Mouse (Mus musculus): ENCODE results near the gene Nsun7. TPM values are rescaled to one million over a fixed set of nuclear protein-coding genes. Genes with fewer than 3 reads are reported as not detected.

The Nsun7 gene
- polyA plus RNA-seq, 1 experiment from 2014 or later, result 2.9 TPM

GRCm38 (mm10) chr5:66262475-66262874, 2.8 kb downstream of the Nsun7 start:
- Histone ChIP-seq H3K27ac (ENCODE audit: low read length) (no peak overlapping the region), H3K4me3 (ENCODE audit: low read depth, low read length) (no peak overlapping the region), H3K9me3 (replicated peaks; ENCODE audit: control insufficient read depth, low read length, poor library complexity, severe bottlenecking) (no peaks in the 10 kb centered on the region), H3K4me2 (ENCODE audit: low read length) (no peak overlapping the region), H3K27me3 (ENCODE audit: control insufficient read depth, insufficient read depth, low read depth, low read length) (no peaks in the 10 kb centered on the region), H3K4me1 (ENCODE audit: control insufficient read depth, insufficient read depth, low read length) (peaks cover 7% of the 10 kb centered on the region), H3K9ac (ENCODE audit: low read depth, low read length) (no peak overlapping the region), H3K36me3 (ENCODE audit: control insufficient read depth, insufficient read depth, low read length) (no peaks in the 10 kb centered on the region)
- WGBS, result 83% methylated on average over 2 of the region's 2 CpGs
- no peak for ATAC-seq

DNA sequence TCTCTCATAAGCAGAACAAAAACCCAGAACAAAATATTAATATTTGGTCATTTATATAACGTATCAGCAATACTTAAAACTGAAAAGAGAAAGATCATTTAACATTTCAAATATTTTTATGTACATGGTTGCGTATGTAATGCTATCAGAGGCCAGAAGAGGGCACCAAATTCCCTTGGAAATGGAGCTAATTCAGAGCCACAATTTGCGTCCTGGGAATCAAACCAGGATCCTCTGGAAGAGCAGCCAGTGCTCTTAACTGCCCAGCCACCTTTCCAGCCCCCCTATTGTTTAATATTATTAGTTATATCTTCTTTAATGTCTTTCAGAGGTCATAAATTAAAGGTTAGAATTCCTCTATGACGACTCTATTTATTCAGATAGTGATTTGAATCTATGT, 3.7 kb downstream of the Nsun7 start:
- H3K27ac ChIP-seq (ENCODE audit: low read length), result no peak overlapping the region
- ATAC-seq, result no peak
- H3K27me3 ChIP-seq (ENCODE audit: control insufficient read depth, insufficient read depth, low read depth, low read length), result no peaks in the 10 kb centered on the region
- no peak overlapping the region for H3K9ac ChIP-seq (ENCODE audit: low read depth, low read length)
- H3K4me3 ChIP-seq (ENCODE audit: low read depth, low read length), result no peak overlapping the region
- H3K4me1 ChIP-seq (ENCODE audit: control insufficient read depth, insufficient read depth, low read length), result peaks cover 7% of the 10 kb centered on the region
- no peak overlapping the region for H3K4me2 ChIP-seq (ENCODE audit: low read length)
- 28% methylated on average over 4 of the region's 4 CpGs for WGBS
- H3K36me3 ChIP-seq (ENCODE audit: control insufficient read depth, insufficient read depth, low read length), result no peaks in the 10 kb centered on the region
- no peaks in the 10 kb centered on the region for H3K9me3 ChIP-seq (replicated peaks; ENCODE audit: control insufficient read depth, low read length, poor library complexity, severe bottlenecking)

GRCm38 (mm10) chr5:66269616-66270015, 9.9 kb downstream of the Nsun7 start:
- Histone ChIP-seq H3K4me1 (ENCODE audit: control insufficient read depth, insufficient read depth, low read length) (no peaks in the 10 kb centered on the region), H3K4me3 (ENCODE audit: low read depth, low read length) (no peak overlapping the region), H3K9ac (ENCODE audit: low read depth, low read length) (no peak overlapping the region), H3K36me3 (ENCODE audit: control insufficient read depth, insufficient read depth, low read length) (no peaks in the 10 kb centered on the region), H3K4me2 (ENCODE audit: low read length) (no peak overlapping the region), H3K9me3 (replicated peaks; ENCODE audit: control insufficient read depth, low read length, poor library complexity, severe bottlenecking) (no peaks in the 10 kb centered on the region), H3K27me3 (ENCODE audit: control insufficient read depth, insufficient read depth, low read depth, low read length) (no peaks in the 10 kb centered on the region), H3K27ac (ENCODE audit: low read length) (no peak overlapping the region)
- ATAC-seq, result no peak
- WGBS, result 91% methylated on average over 7 of the region's 7 CpGs

DNA sequence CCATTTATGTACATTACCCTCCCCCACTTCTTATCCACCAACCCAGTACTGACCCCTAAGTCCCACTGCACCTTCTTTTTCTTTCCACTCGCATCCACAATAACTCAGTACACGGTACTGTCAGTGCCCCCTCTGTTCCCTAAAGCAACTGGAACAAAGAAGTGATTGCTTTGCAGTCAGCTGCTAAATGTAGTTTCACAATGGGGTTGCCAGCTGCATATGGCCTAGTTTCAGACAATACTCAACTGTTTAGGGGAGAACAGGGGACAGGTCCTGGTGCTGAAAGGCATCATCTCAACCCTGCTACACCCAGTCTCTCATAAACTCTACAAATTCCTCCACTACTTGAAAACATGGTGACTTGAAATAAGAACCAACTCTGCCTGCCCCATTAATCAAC, 11.4 kb downstream of the Nsun7 start:
- Histone ChIP-seq H3K4me1 (ENCODE audit: control insufficient read depth, insufficient read depth, low read length) (no peaks in the 10 kb centered on the region), H3K4me3 (ENCODE audit: low read depth, low read length) (no peak overlapping the region), H3K9me3 (replicated peaks; ENCODE audit: control insufficient read depth, low read length, poor library complexity, severe bottlenecking) (no peaks in the 10 kb centered on the region), H3K9ac (ENCODE audit: low read depth, low read length) (no peak overlapping the region), H3K27me3 (ENCODE audit: control insufficient read depth, insufficient read depth, low read depth, low read length) (no peaks in the 10 kb centered on the region), H3K4me2 (ENCODE audit: low read length) (no peak overlapping the region), H3K36me3 (ENCODE audit: control insufficient read depth, insufficient read depth, low read length) (no peaks in the 10 kb centered on the region), H3K27ac (ENCODE audit: low read length) (no peak overlapping the region)
- 47% methylated on average over 2 of the region's 2 CpGs for WGBS
- ATAC-seq, result no peak

GRCm38 (mm10) chr5:66274417-66274816, 14.7 kb downstream of the Nsun7 start:
- no peaks in the 10 kb centered on the region for H3K27me3 ChIP-seq (ENCODE audit: control insufficient read depth, insufficient read depth, low read depth, low read length)
- no peaks in the 10 kb centered on the region for H3K9me3 ChIP-seq (replicated peaks; ENCODE audit: control insufficient read depth, low read length, poor library complexity, severe bottlenecking)
- ATAC-seq, result no peak
- H3K9ac ChIP-seq (ENCODE audit: low read depth, low read length), result no peak overlapping the region
- H3K4me3 ChIP-seq (ENCODE audit: low read depth, low read length), result no peak overlapping the region
- H3K27ac ChIP-seq (ENCODE audit: low read length), result no peak overlapping the region
- no peaks in the 10 kb centered on the region for H3K36me3 ChIP-seq (ENCODE audit: control insufficient read depth, insufficient read depth, low read length)
- H3K4me1 ChIP-seq (ENCODE audit: control insufficient read depth, insufficient read depth, low read length), result no peaks in the 10 kb centered on the region
- no peak overlapping the region for H3K4me2 ChIP-seq (ENCODE audit: low read length)
- 52% methylated on average over 3 of the region's 3 CpGs for WGBS

DNA sequence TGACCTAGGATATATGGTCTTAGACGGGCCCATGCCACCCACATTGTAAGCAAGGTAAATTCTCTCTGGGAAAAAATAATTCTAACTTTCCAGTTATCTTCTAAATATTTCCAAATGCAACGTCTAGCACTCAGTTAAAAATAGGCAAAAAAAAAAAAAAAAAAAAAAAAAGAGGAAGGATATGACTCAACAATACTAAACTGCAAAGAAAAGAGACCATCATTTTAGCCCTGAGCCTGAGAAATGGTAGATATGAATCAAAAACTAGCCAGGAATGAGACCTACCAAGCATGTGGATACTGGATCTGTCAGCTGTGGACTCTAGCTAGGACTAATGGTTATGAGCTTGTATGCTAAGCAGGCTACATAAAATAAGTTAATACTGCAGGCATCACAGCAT, 20.0 kb downstream of the Nsun7 start:
- Histone ChIP-seq H3K27me3 (ENCODE audit: control insufficient read depth, insufficient read depth, low read depth, low read length) (no peaks in the 10 kb centered on the region), H3K9ac (ENCODE audit: low read depth, low read length) (no peak overlapping the region), H3K4me1 (ENCODE audit: control insufficient read depth, insufficient read depth, low read length) (no peaks in the 10 kb centered on the region), H3K36me3 (ENCODE audit: control insufficient read depth, insufficient read depth, low read length) (no peaks in the 10 kb centered on the region), H3K27ac (ENCODE audit: low read length) (no peak overlapping the region), H3K4me3 (ENCODE audit: low read depth, low read length) (no peak overlapping the region), H3K9me3 (replicated peaks; ENCODE audit: control insufficient read depth, low read length, poor library complexity, severe bottlenecking) (no peaks in the 10 kb centered on the region), H3K4me2 (ENCODE audit: low read length) (no peak overlapping the region)
- WGBS, result 85% methylated on average over 2 of the region's 2 CpGs
- ATAC-seq, result no peak

DNA sequence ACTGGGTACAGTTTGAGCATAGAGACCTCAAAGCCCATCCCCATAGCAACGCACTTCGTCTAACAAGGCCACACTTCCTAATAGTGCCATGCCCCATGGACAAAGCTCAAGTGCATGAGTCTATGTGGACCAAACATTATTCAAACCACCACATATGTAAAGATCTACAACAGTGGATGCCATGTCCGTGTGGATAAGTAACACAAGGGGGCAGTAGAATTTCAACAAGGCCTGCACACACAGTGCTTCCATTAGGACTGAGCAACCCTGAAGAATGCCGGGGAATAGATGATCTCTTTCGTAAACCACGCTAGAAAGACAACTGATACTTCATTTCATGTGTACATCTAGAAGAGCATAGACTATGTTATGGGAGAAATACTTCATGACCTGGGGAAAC, 21.0 kb downstream of the Nsun7 start:
- Histone ChIP-seq H3K9ac (ENCODE audit: low read depth, low read length) (no peak overlapping the region), H3K9me3 (replicated peaks; ENCODE audit: control insufficient read depth, low read length, poor library complexity, severe bottlenecking) (no peaks in the 10 kb centered on the region), H3K4me1 (ENCODE audit: control insufficient read depth, insufficient read depth, low read length) (no peaks in the 10 kb centered on the region), H3K27ac (ENCODE audit: low read length) (no peak overlapping the region), H3K4me3 (ENCODE audit: low read depth, low read length) (no peak overlapping the region), H3K36me3 (ENCODE audit: control insufficient read depth, insufficient read depth, low read length) (no peaks in the 10 kb centered on the region), H3K4me2 (ENCODE audit: low read length) (no peak overlapping the region), H3K27me3 (ENCODE audit: control insufficient read depth, insufficient read depth, low read depth, low read length) (no peaks in the 10 kb centered on the region)
- ATAC-seq, result no peak
- WGBS, result 76% methylated on average over 6 of the region's 6 CpGs

- Histone ChIP-seq H3K36me3 (ENCODE audit: control insufficient read depth, insufficient read depth, low read length) (peaks cover 4% of the 10 kb centered on the region; the same call in 1 of the 2 replicates), H3K9me3 (replicated peaks; ENCODE audit: control insufficient read depth, low read length, poor library complexity, severe bottlenecking) (0 out of 2 replicates have a peak, but pooled peaks cover 3% of the 10 kb centered on the region), H3K27ac (ENCODE audit: low read length) (no peak overlapping the region), H3K4me2 (ENCODE audit: low read length) (no peak overlapping the region), H3K9ac (ENCODE audit: low read depth, low read length) (no peak overlapping the region), H3K4me3 (ENCODE audit: low read depth, low read length) (no peak overlapping the region), H3K4me1 (ENCODE audit: control insufficient read depth, insufficient read depth, low read length) (no peaks in the 10 kb centered on the region), H3K27me3 (ENCODE audit: control insufficient read depth, insufficient read depth, low read depth, low read length) (no peaks in the 10 kb centered on the region)
- ATAC-seq, result no peak
- WGBS, result 92% methylated on average over 11 of the region's 11 CpGs
Measured at GRCm38 (mm10) chr5:66294106-66294625, 34.5 kb downstream of the Nsun7 start.

GRCm38 (mm10) chr5:66294952-66295351, 35.3 kb downstream of the Nsun7 start:
- Histone ChIP-seq H3K4me3 (ENCODE audit: low read depth, low read length) (no peak overlapping the region), H3K4me1 (ENCODE audit: control insufficient read depth, insufficient read depth, low read length) (no peaks in the 10 kb centered on the region), H3K27me3 (ENCODE audit: control insufficient read depth, insufficient read depth, low read depth, low read length) (no peaks in the 10 kb centered on the region), H3K36me3 (ENCODE audit: control insufficient read depth, insufficient read depth, low read length) (peaks cover 4% of the 10 kb centered on the region; the same call in 1 of the 2 replicates), H3K9me3 (replicated peaks; ENCODE audit: control insufficient read depth, low read length, poor library complexity, severe bottlenecking) (0 out of 2 replicates have a peak, but pooled peaks cover 3% of the 10 kb centered on the region), H3K4me2 (ENCODE audit: low read length) (no peak overlapping the region), H3K27ac (ENCODE audit: low read length) (no peak overlapping the region), H3K9ac (ENCODE audit: low read depth, low read length) (no peak overlapping the region)
- WGBS, result 93% methylated on average over 4 of the region's 4 CpGs
- no peak for ATAC-seq

Measured in midbrain, embryonic 16.5 days (tissue).